Mouse (Mus musculus): ENCODE results near the gene Sv2a.
"Not testable (repeated sequence)": the region's sequence is repeated elsewhere in the genome, so short reads cannot be mapped to it uniquely, and the experiment has no call there.

GRCm38 (mm10) chr3:96174042-96174441 lies 6.9 kb upstream of the Sv2a start:
- not testable (repeated sequence) for TF ChIP-seq CTCF (IDR thresholded peaks at IDR 0.05; ENCODE audit: insufficient read depth, low read length); POLR2A (IDR thresholded peaks at IDR 0.05; ENCODE audit: borderline replicate concordance, extremely low read depth, low read depth, low read length)
